10 mouse cellular contexts compared by ENCODE assay signal in the genomic region with DNA sequence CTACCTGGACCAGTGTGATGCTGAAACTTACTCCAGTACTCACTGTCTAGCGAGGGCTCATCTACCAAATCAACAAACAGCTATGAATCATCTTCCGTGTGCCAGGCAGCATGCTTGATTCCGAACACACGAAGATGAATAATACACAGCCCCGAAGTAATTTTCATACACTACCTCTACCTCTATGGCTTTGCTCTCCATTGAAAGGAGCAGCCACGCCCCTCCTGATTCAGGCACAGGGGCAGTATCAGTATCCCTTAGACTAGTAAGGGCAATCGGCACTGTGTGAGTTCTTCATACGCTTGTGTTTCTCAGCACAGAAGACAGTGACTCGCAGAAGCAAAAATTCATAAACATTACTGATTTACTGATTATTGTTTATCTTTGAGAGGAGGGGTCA. TPM values are rescaled to one million over a fixed set of nuclear protein-coding genes. Genes with fewer than 3 reads are reported as not detected.
DNase-seq lines count a peak whose midpoint lies in the region; ATAC-seq and TF ChIP-seq lines count a peak whose summit lies in the region.
"Had no signal": no experiment of that assay in that cellular context is flagged by ENCODE, and none has a peak within 500 bp of the region (broad histone marks: within the 10 kb centered on the region; RNA-seq: fewer than 3 reads in every experiment).

No protein-coding gene starts in this region.

- 0 out of 2 replicates have a peak, but pooled peaks have one; percentile 28 for ATAC-seq in hindbrain, embryonic 13.5 days (ENCODE audit: low FRiP score)
- ATAC-seq in hindbrain, embryonic 11.5 days (ENCODE audit: low FRiP score): no peak
- ATAC-seq in embryonic facial prominence, embryonic 14.5 days (ENCODE audit: low read depth): no peak
- ATAC-seq in liver, postnatal 0 days: no peak
- ATAC-seq in megakaryocyte-erythroid progenitor cell, adult 5-6 weeks (replicated peaks; ENCODE audit: low FRiP score, low TSS enrichment, poor library complexity, severe bottlenecking): no peak

- peaks cover 7% of the 10 kb centered on the region for H3K4me1 ChIP-seq in hindbrain, embryonic 13.5 days (replicated peaks)
- H3K4me1 ChIP-seq in hindbrain, embryonic 11.5 days (replicated peaks; ENCODE audit: control insufficient read depth, insufficient read depth, low read length): 0 out of 2 replicates have a peak, but pooled peaks cover 2% of the 10 kb centered on the region
- H3K4me1 ChIP-seq in embryonic facial prominence, embryonic 10.5 days: peaks cover 12% of the 10 kb centered on the region
- H3K4me1 ChIP-seq in embryonic facial prominence, embryonic 14.5 days (ENCODE audit: control insufficient read depth, insufficient read depth, low read length): peaks cover 10% of the 10 kb centered on the region; the same call in 1 of the 2 replicates
- peaks cover 14% of the 10 kb centered on the region for H3K4me1 ChIP-seq in liver, postnatal 0 days (ENCODE audit: insufficient read depth)

- WGBS in hindbrain, embryonic 13.5 days: 64% methylated on average over 9 of the region's 9 CpGs
- 63% methylated on average over 9 of the region's 9 CpGs for WGBS in hindbrain, embryonic 11.5 days
- WGBS in embryonic facial prominence, embryonic 10.5 days: 58% methylated on average over 9 of the region's 9 CpGs
- 66% methylated on average over 9 of the region's 9 CpGs for WGBS in embryonic facial prominence, embryonic 14.5 days
- 68% methylated on average over 9 of the region's 9 CpGs for WGBS in liver, postnatal 0 days (ENCODE audit: insufficient replicate concordance)

- no peak overlapping the region for H3K27ac ChIP-seq in hindbrain, embryonic 13.5 days
- H3K27ac ChIP-seq in hindbrain, embryonic 11.5 days (ENCODE audit: low read depth, low read length): no peak overlapping the region
- no peak overlapping the region for H3K27ac ChIP-seq in embryonic facial prominence, embryonic 10.5 days (replicated peaks)
- H3K27ac ChIP-seq in embryonic facial prominence, embryonic 14.5 days (replicated peaks; ENCODE audit: low read depth, low read length): no peak overlapping the region
- H3K27ac ChIP-seq in liver, postnatal 0 days (ENCODE audit: low read depth): no peak overlapping the region
- H3K27ac ChIP-seq: macrophage had no signal

- no peaks in the 10 kb centered on the region for H3K9me3 ChIP-seq in hindbrain, embryonic 13.5 days
- H3K9me3 ChIP-seq in hindbrain, embryonic 11.5 days (ENCODE audit: control insufficient read depth, low read length): no peaks in the 10 kb centered on the region
- no peaks in the 10 kb centered on the region for H3K9me3 ChIP-seq in embryonic facial prominence, embryonic 10.5 days
- no peaks in the 10 kb centered on the region for H3K9me3 ChIP-seq in embryonic facial prominence, embryonic 14.5 days (ENCODE audit: control insufficient read depth, low read length)
- no peaks in the 10 kb centered on the region for H3K9me3 ChIP-seq in liver, postnatal 0 days (ENCODE audit: low read length)

- no peaks in the 10 kb centered on the region for H3K36me3 ChIP-seq in hindbrain, embryonic 13.5 days
- no peaks in the 10 kb centered on the region for H3K36me3 ChIP-seq in hindbrain, embryonic 11.5 days (ENCODE audit: control insufficient read depth, insufficient read depth, low read length)
- H3K36me3 ChIP-seq in embryonic facial prominence, embryonic 10.5 days (replicated peaks): no peaks in the 10 kb centered on the region
- H3K36me3 ChIP-seq in embryonic facial prominence, embryonic 14.5 days (ENCODE audit: control insufficient read depth, insufficient read depth, low read length): no peaks in the 10 kb centered on the region
- H3K36me3 ChIP-seq in liver, postnatal 0 days (replicated peaks; ENCODE audit: insufficient read depth, low read length): no peaks in the 10 kb centered on the region

- intact Hi-C loops in left cerebral cortex, postnatal 14 days (cut with DNase I): no loop called here

- peaks cover 22% of the 10 kb centered on the region for H3K27me3 ChIP-seq in hindbrain, embryonic 13.5 days
- H3K27me3 ChIP-seq in hindbrain, embryonic 11.5 days (ENCODE audit: control insufficient read depth, insufficient read depth, low read length): peaks cover 6% of the 10 kb centered on the region; the same call in 1 of the 2 replicates
- H3K27me3 ChIP-seq in embryonic facial prominence, embryonic 10.5 days (replicated peaks; ENCODE audit: low read depth, poor library complexity, severe bottlenecking): peaks cover 35% of the 10 kb centered on the region
- H3K27me3 ChIP-seq in embryonic facial prominence, embryonic 14.5 days (replicated peaks; ENCODE audit: control insufficient read depth, insufficient read depth, low read length): peaks cover 13% of the 10 kb centered on the region
- H3K27me3 ChIP-seq in liver, postnatal 0 days (ENCODE audit: insufficient read depth, low read length): no peaks in the 10 kb centered on the region

- no peak for DNase-seq in hindbrain, embryonic 11.5 days (ENCODE audit: low spot score)
- DNase-seq in embryonic facial prominence, embryonic 10.5 days (ENCODE audit: low spot score): no peak
- no peak for DNase-seq in embryonic facial prominence, embryonic 14.5 days (ENCODE audit: low spot score)
- DNase-seq in liver, postnatal 0 days: no peak
- no peak for DNase-seq in left cerebral cortex, postnatal 14 days (ENCODE audit: low spot score in 2 of 2)
- DNase-seq: layer of hippocampus, adult 9-11 months had no signal

- peak overlapping the region; percentile 54 for H3K4me2 ChIP-seq in hindbrain, embryonic 13.5 days
- H3K4me2 ChIP-seq in hindbrain, embryonic 11.5 days (replicated peaks; ENCODE audit: low read depth, low read length): no peak overlapping the region
- peak overlapping the region; percentile 59 for H3K4me2 ChIP-seq in embryonic facial prominence, embryonic 14.5 days (ENCODE audit: low read depth, low read length)
- H3K4me2 ChIP-seq in liver, postnatal 0 days (ENCODE audit: low read depth, low read length): peak overlapping the region; percentile 77; the same call in 1 of the 2 replicates

- no peak for TF ChIP-seq EP300 in liver, postnatal 0 days (IDR thresholded peaks at IDR 0.05; ENCODE audit: low read depth)

- H3K9ac ChIP-seq in hindbrain, embryonic 13.5 days: no peak overlapping the region
- no peak overlapping the region for H3K9ac ChIP-seq in hindbrain, embryonic 11.5 days (ENCODE audit: low read depth, low read length)
- H3K9ac ChIP-seq in embryonic facial prominence, embryonic 14.5 days (ENCODE audit: low read depth, low read length): no peak overlapping the region
- H3K9ac ChIP-seq in liver, postnatal 0 days (replicated peaks): no peak overlapping the region

- TF ChIP-seq CTCF in liver, postnatal 0 days (IDR thresholded peaks at IDR 0.05; ENCODE audit: low read depth): no peak

- H3K4me3 ChIP-seq in hindbrain, embryonic 13.5 days: peak overlapping the region; percentile 32; the same call in 1 of the 2 replicates
- no peak overlapping the region for H3K4me3 ChIP-seq in hindbrain, embryonic 11.5 days (ENCODE audit: low read depth, low read length)
- H3K4me3 ChIP-seq in embryonic facial prominence, embryonic 10.5 days: peak overlapping the region; percentile 51
- peak overlapping the region; percentile 33 for H3K4me3 ChIP-seq in embryonic facial prominence, embryonic 14.5 days (ENCODE audit: low read depth, low read length)
- H3K4me3 ChIP-seq in liver, postnatal 0 days (ENCODE audit: low read depth, low read length): no peak overlapping the region

RNA-seq across cellular contexts. Expression of gene BC016579, which starts 0.6 kb away (rescaled TPM):
- polyA plus RNA-seq in hindbrain, embryonic 13.5 days (2015; fragmentation: Nextera tagmentation; extraction: Ambion mirVana): not detected in 2 replicates
- polyA plus RNA-seq in hindbrain, embryonic 11.5 days (2014; fragmentation: Nextera tagmentation; extraction: Ambion mirVana): 0.15 and 0.28 TPM in 2 replicates
- 0.09 TPM in 1 of 2 replicates, not detected in the other for polyA plus RNA-seq in embryonic facial prominence, embryonic 10.5 days (2016; fragmentation: Nextera tagmentation; extraction: Ambion mirVana)
- polyA plus RNA-seq in embryonic facial prominence, embryonic 14.5 days (2014; fragmentation: Nextera tagmentation; extraction: Ambion mirVana): 0.34 TPM in 1 of 2 replicates, not detected in the other
- 0.30 and 0.34 TPM in 2 replicates for polyA plus RNA-seq in liver, postnatal 0 days (2015; fragmentation: Nextera tagmentation; extraction: Ambion mirVana)
- not detected in 2 replicates for total RNA-seq in megakaryocyte-erythroid progenitor cell, adult 5-6 weeks (2014; fragmentation: Nextera tagmentation)
- 0.91 TPM in 1 of 2 replicates, not detected in the other for total RNA-seq in megakaryocyte-erythroid progenitor cell, adult 5-6 weeks (2017)
- total RNA-seq in left cerebral cortex, postnatal 14 days (2021): under 1 TPM; 0.15 to 0.21 TPM
- polyA plus RNA-seq: macrophage had no signal

RNA-seq across cellular contexts. Expression of gene Tmprss7, which starts 39.0 kb away (rescaled TPM):
- 0.36 and 0.60 TPM in 2 replicates for polyA plus RNA-seq in hindbrain, embryonic 13.5 days (2015; fragmentation: Nextera tagmentation; extraction: Ambion mirVana)
- 0.43 and 0.99 TPM in 2 replicates for polyA plus RNA-seq in hindbrain, embryonic 11.5 days (2014; fragmentation: Nextera tagmentation; extraction: Ambion mirVana)
- 0.15 and 0.21 TPM in 2 replicates for polyA plus RNA-seq in embryonic facial prominence, embryonic 10.5 days (2016; fragmentation: Nextera tagmentation; extraction: Ambion mirVana)
- not detected in 2 replicates for polyA plus RNA-seq in embryonic facial prominence, embryonic 14.5 days (2014; fragmentation: Nextera tagmentation; extraction: Ambion mirVana)
- polyA plus RNA-seq in liver, postnatal 0 days (2015; fragmentation: Nextera tagmentation; extraction: Ambion mirVana): 0.14 TPM in 2 replicates
- total RNA-seq in megakaryocyte-erythroid progenitor cell, adult 5-6 weeks (2014; fragmentation: Nextera tagmentation): not detected in 2 replicates
- total RNA-seq in megakaryocyte-erythroid progenitor cell, adult 5-6 weeks (2017): 1.1 TPM in 1 of 2 replicates, not detected in the other
- total RNA-seq in left cerebral cortex, postnatal 14 days (2021): 1 to 10 TPM; 5.2 to 8.5 TPM
- polyA plus RNA-seq: heart, embryonic 16.5 days; macrophage had no signal

RNA-seq across cellular contexts. Expression of gene Gcsam, which starts 44.3 kb away (rescaled TPM):
- polyA plus RNA-seq in hindbrain, embryonic 13.5 days (2015; fragmentation: Nextera tagmentation; extraction: Ambion mirVana): not detected in 2 replicates
- polyA plus RNA-seq in hindbrain, embryonic 11.5 days (2014; fragmentation: Nextera tagmentation; extraction: Ambion mirVana): 0.07 and 0.34 TPM in 2 replicates
- polyA plus RNA-seq in embryonic facial prominence, embryonic 10.5 days (2016; fragmentation: Nextera tagmentation; extraction: Ambion mirVana): 0.10 TPM in 1 of 2 replicates, not detected in the other
- 0.69 and 1.5 TPM in 2 replicates for polyA plus RNA-seq in embryonic facial prominence, embryonic 14.5 days (2014; fragmentation: Nextera tagmentation; extraction: Ambion mirVana)
- 2.4 and 2.8 TPM in 2 replicates for polyA plus RNA-seq in liver, postnatal 0 days (2015; fragmentation: Nextera tagmentation; extraction: Ambion mirVana)
- 0.27 TPM in 1 of 2 replicates, not detected in the other for total RNA-seq in megakaryocyte-erythroid progenitor cell, adult 5-6 weeks (2014; fragmentation: Nextera tagmentation)
- 0.38 and 1.1 TPM in 2 replicates for total RNA-seq in megakaryocyte-erythroid progenitor cell, adult 5-6 weeks (2017)
- not detected for total RNA-seq in left cerebral cortex, postnatal 14 days (2021)

Comparison
In these comparisons a context has a peak if more than half of its experiments do, and no peak if none do; other contexts are left out.
1. H3K4me3 ChIP-seq: peak in hindbrain, embryonic 13.5 days (single experiment), embryonic facial prominence, embryonic 10.5 days (single experiment) and embryonic facial prominence, embryonic 14.5 days (single experiment); none in hindbrain, embryonic 11.5 days (single experiment) and liver, postnatal 0 days (single experiment).